Mouse (Mus musculus): ENCODE measurements around the gene Smg6. TPM values are rescaled to one million over a fixed set of nuclear protein-coding genes. Genes with fewer than 3 reads are reported as not detected.

Gene Smg6
- polyA plus RNA-seq, 1 experiment from 2014 or later = 11.9 TPM

DNA sequence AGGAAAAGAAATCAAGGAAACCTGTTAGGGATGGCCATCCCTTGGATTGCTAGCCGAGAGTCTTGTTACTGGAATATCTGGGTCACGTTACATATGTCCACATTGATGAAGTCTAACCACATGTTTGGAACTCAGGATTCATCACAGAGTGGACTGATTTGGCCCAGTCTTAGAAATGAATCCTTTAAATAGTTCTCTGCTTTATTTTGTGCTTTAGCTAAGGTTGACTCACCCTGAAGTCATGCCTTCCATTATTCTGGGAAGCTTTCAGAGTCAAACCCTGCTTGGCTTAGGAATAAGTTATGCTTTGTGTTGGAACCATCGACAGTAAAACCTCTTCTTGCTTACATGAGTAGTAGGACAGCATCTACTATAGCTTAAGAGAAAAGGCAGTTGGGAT, 39.9 kb downstream of the Smg6 start:
- H3K4me3 ChIP-seq (replicated peaks; ENCODE audit: low read depth, low read length) = no peak overlapping the region
- ATAC-seq (replicated peaks; ENCODE audit: low FRiP score, low read depth) (no peak), DNase-seq (ENCODE audit: low spot score) (no peak)
- 85% methylated on average over 3 of the region's 3 CpGs for WGBS
- no peak overlapping the region for H3K4me2 ChIP-seq (ENCODE audit: low read length)
- H3K27me3 ChIP-seq (ENCODE audit: insufficient read depth, low read length) = no peaks in the 10 kb centered on the region
- H3K9me3 ChIP-seq (replicated peaks; ENCODE audit: low read length) = no peaks in the 10 kb centered on the region
- H3K4me1 ChIP-seq (replicated peaks; ENCODE audit: insufficient read depth, low read length) = no peaks in the 10 kb centered on the region
- no peaks in the 10 kb centered on the region for H3K36me3 ChIP-seq (ENCODE audit: insufficient read depth, low read length)
- no peak overlapping the region for H3K27ac ChIP-seq
- H3K9ac ChIP-seq (ENCODE audit: low read depth, low read length) = no peak overlapping the region
- TF ChIP-seq CTCF (IDR thresholded peaks at IDR 0.05; ENCODE audit: low read depth) = no peak

DNA sequence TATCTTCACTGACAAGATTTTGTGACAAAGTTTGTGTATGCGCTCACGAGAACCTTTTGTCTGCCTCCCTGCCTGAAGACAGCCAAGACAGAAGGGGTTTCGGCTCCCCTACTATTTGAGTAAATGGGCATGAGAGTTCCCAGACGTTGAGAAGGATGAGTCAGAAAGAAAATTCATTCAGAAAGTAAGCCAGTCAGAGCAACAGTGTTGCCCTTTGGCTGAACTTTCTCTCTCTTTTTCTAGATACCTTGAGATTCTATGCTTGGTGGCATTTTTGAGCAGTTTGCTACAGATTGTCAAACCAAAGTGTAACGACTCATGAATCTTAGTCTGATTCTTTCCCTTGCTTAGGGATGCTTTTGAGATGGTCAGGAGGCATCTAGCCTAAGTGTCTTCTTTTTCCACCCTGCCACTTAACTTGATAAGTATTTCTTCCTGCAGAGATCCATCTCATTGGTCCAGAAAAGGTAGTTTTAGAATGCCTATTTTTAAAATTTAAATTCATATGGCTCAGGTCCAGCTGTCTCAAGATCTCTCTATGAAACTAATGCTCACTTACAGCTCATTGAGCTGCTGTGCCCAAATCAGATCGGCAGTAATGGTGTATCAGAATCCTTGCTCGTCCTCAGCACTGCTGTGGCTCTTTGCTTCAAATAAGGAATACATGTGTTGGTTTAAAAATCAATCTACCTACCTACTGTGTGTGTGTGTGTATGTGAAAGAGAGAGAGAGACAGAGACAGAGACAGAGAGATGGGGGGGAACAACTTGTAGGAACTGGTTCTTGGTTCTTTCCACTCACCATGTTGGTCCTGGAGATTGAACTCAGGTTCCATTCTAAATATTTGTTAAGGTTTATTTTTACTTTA, 47.9 kb downstream of the Smg6 start:
- no peak for ATAC-seq (replicated peaks; ENCODE audit: low FRiP score, low read depth)
- H3K9me3 ChIP-seq (replicated peaks; ENCODE audit: low read length) = no peaks in the 10 kb centered on the region
- 0 out of 2 replicates have a peak, but pooled peaks cover 2% of the 10 kb centered on the region for H3K36me3 ChIP-seq (ENCODE audit: insufficient read depth, low read length)
- no peak overlapping the region for H3K4me3 ChIP-seq (replicated peaks; ENCODE audit: low read depth, low read length)
- WGBS = 85% methylated on average over 7 of the region's 7 CpGs
- no peak overlapping the region for H3K27ac ChIP-seq
- no peak for DNase-seq (ENCODE audit: low spot score)
- H3K9ac ChIP-seq (ENCODE audit: low read depth, low read length) = no peak overlapping the region
- H3K27me3 ChIP-seq (ENCODE audit: insufficient read depth, low read length) = no peaks in the 10 kb centered on the region
- no peak overlapping the region for H3K4me2 ChIP-seq (ENCODE audit: low read length)
- TF ChIP-seq CTCF (IDR thresholded peaks at IDR 0.05; ENCODE audit: low read depth) = no peak
- no peaks in the 10 kb centered on the region for H3K4me1 ChIP-seq (replicated peaks; ENCODE audit: insufficient read depth, low read length)

DNA sequence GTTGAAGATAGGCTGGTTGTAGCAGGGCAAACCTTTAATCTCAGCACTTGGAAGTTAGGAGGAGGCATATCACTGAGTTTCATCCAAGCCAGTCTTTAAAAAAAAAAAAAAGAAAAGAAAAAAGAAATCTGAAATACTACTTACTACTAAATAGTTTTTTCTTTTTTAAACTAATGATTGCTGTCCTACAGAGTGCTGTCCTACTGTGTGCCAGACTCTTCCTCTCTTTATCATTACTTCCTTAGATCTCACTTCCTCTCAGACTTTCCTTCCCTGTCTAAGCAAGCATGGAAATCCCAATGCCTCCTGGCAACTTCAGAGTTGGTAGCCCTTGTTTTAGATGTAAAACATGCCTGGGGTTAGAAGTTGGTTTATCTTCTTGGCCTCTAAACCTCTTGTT, 49.0 kb downstream of the Smg6 start:
- Histone ChIP-seq H3K27me3 (ENCODE audit: insufficient read depth, low read length) (no peaks in the 10 kb centered on the region), H3K27ac (no peak overlapping the region), H3K36me3 (ENCODE audit: insufficient read depth, low read length) (0 out of 2 replicates have a peak, but pooled peaks cover 2% of the 10 kb centered on the region), H3K9me3 (replicated peaks; ENCODE audit: low read length) (no peaks in the 10 kb centered on the region), H3K9ac (ENCODE audit: low read depth, low read length) (no peak overlapping the region), H3K4me2 (ENCODE audit: low read length) (no peak overlapping the region), H3K4me3 (replicated peaks; ENCODE audit: low read depth, low read length) (no peak overlapping the region), H3K4me1 (replicated peaks; ENCODE audit: insufficient read depth, low read length) (no peaks in the 10 kb centered on the region)
- DNase-seq (ENCODE audit: low spot score) (no peak), ATAC-seq (replicated peaks; ENCODE audit: low FRiP score, low read depth) (no peak)
- no peak for TF ChIP-seq CTCF (IDR thresholded peaks at IDR 0.05; ENCODE audit: low read depth)

DNA sequence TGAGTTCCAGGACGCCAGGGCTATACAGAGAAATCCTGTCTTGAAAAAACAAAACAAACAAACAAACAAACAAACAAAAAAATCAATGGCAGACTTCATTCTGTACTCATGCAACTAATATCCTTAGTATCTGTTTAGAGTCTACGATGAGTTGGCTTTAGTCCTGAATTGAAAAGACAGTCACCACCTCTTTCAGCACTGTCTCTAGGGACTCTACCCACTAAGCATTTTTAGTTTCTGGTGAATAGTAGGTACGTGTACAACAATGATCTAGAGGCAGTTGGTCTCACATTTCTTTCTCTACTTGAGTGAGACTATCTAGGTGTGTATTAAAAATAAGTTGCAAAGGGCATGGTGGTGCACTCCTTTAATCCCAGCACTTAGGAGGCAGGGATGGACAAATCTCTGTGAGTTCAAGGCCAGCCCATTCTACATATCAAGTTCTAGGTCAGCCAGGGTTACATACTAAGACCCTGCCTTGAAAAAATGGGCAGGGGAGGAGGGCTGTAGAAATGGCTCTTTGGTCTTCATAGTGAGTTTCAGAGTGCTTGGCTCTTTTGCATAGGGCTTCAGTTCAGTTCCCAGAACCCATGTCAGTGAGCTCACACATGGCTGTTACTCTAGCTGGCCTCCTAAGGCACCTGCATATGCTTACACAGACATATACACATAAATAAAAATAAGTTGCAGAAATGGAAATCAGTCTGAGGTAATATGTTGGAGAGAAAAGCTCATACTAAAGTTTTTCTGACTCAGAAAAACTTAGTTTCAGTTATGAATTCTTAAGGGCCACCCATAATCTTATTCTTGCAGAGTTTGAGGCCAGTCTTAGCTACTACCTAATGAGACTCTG, 51.4 kb downstream of the Smg6 start:
- no peaks in the 10 kb centered on the region; the same call in 1 of the 2 replicates for H3K4me1 ChIP-seq (replicated peaks; ENCODE audit: insufficient read depth, low read length)
- whole genome bisulfite sequencing = 84% methylated on average over 3 of the region's 3 CpGs
- H3K9ac ChIP-seq (ENCODE audit: low read depth, low read length) = no peak overlapping the region
- no peak for DNase-seq (ENCODE audit: low spot score)
- no peak for ATAC-seq (replicated peaks; ENCODE audit: low FRiP score, low read depth)
- H3K4me3 ChIP-seq (replicated peaks; ENCODE audit: low read depth, low read length) = no peak overlapping the region
- H3K4me2 ChIP-seq (ENCODE audit: low read length) = no peak overlapping the region
- H3K27ac ChIP-seq = no peak overlapping the region
- TF ChIP-seq CTCF (IDR thresholded peaks at IDR 0.05; ENCODE audit: low read depth) = no peak
- H3K36me3 ChIP-seq (ENCODE audit: insufficient read depth, low read length) = 0 out of 2 replicates have a peak, but pooled peaks cover 2% of the 10 kb centered on the region
- H3K27me3 ChIP-seq (ENCODE audit: insufficient read depth, low read length) = no peaks in the 10 kb centered on the region
- H3K9me3 ChIP-seq (replicated peaks; ENCODE audit: low read length) = no peaks in the 10 kb centered on the region

DNA sequence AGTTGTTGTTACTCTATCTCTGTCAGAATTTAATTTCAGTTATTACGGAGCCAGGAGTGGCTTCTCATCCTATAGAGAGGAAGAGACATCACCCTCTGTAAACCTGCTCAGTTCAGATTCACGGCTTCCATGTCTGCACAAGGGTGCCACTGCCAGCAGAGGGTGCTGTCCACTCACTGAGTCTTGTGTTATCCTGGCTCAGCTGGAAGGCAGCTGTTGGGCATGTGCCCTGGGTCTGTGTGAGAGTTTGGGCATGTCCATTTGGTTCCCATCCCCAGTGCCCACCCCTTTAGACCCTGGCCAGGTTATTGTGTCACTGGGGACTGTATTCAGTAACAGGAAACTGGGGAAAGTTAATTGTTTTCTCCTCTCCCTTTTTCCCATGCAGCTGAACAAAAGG, 55.8 kb downstream of the Smg6 start:
- no peaks in the 10 kb centered on the region for H3K36me3 ChIP-seq (ENCODE audit: insufficient read depth, low read length)
- H3K9me3 ChIP-seq (replicated peaks; ENCODE audit: low read length) = no peaks in the 10 kb centered on the region
- no peak overlapping the region for H3K9ac ChIP-seq (ENCODE audit: low read depth, low read length)
- no peak overlapping the region for H3K4me2 ChIP-seq (ENCODE audit: low read length)
- H3K27me3 ChIP-seq (ENCODE audit: insufficient read depth, low read length) = no peaks in the 10 kb centered on the region
- DNase-seq (ENCODE audit: low spot score) (peak; percentile 85), ATAC-seq (replicated peaks; ENCODE audit: low FRiP score, low read depth) (peak; percentile 72; the same call in 1 of the 2 replicates)
- no peak overlapping the region for H3K4me3 ChIP-seq (replicated peaks; ENCODE audit: low read depth, low read length)
- H3K27ac ChIP-seq = no peak overlapping the region
- WGBS = 37% methylated on average over 2 of the region's 2 CpGs
- TF ChIP-seq CTCF (IDR thresholded peaks at IDR 0.05; ENCODE audit: low read depth) = peak; percentile 97
- no peaks in the 10 kb centered on the region; the same call in 1 of the 2 replicates for H3K4me1 ChIP-seq (replicated peaks; ENCODE audit: insufficient read depth, low read length)

DNA sequence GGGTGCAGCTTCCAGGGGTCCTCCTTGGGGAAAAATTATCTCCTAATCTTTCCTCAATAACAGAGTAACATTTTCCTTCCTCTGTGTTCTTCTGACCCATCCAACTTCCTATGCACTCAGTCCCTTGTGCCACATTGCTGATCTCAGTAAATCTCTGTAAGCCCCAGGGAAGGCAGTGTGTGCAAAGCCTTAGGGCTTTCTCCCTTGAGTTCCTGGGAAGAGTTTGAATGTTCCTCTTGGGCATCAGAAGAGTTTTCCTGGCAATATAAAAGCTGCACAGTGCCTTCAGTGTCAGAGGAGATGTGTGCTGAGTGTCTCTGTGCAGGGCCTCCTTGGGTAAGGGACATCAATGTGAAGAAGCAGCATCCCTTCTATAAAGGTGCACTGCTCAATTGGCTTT, 56.6 kb downstream of the Smg6 start:
- Histone ChIP-seq H3K27me3 (ENCODE audit: insufficient read depth, low read length) (no peaks in the 10 kb centered on the region), H3K27ac (no peak overlapping the region), H3K9me3 (replicated peaks; ENCODE audit: low read length) (no peaks in the 10 kb centered on the region), H3K4me3 (replicated peaks; ENCODE audit: low read depth, low read length) (no peak overlapping the region), H3K4me2 (ENCODE audit: low read length) (no peak overlapping the region), H3K36me3 (ENCODE audit: insufficient read depth, low read length) (no peaks in the 10 kb centered on the region), H3K4me1 (replicated peaks; ENCODE audit: insufficient read depth, low read length) (no peaks in the 10 kb centered on the region; the same call in 1 of the 2 replicates), H3K9ac (ENCODE audit: low read depth, low read length) (no peak overlapping the region)
- ATAC-seq (replicated peaks; ENCODE audit: low FRiP score, low read depth) = no peak
- TF ChIP-seq CTCF (IDR thresholded peaks at IDR 0.05; ENCODE audit: low read depth) = no peak
- no peak for DNase-seq (ENCODE audit: low spot score)
